Mouse (Mus musculus) heart, postnatal 0 days (tissue): Measurements from ENCODE around the gene Icosl.

Experiments
- CTCF ChIP-seq: IDR thresholded peaks from 2 replicates; pipeline ENCODE4 v1.5.1; 2016; ENCODE audit warnings: antibody characterized with exemption, control low read depth, low read depth
- EP300 ChIP-seq: IDR thresholded peaks from 2 replicates; pipeline ENCODE4 v1.6.1; 2016; ENCODE audit warnings: antibody characterized with exemption, low read depth

- peak; percentile 67 for TF ChIP-seq CTCF
- TF ChIP-seq EP300, result no peak
Measured at GRCm38 (mm10) chr10:78043406-78043836, 25.7 kb upstream of the Icosl start, which contains the start of gene Aire.
